Mouse (Mus musculus) olfactory bulb, adult 2 months (tissue): Measurements from ENCODE around the gene Myh7.

Experiments
- CTCF ChIP-seq: fragments of 200-500 bp; IDR thresholded peaks from 2 replicates; pipeline ENCODE4 v1.5.1; 2012; ENCODE audit warnings: low read depth, mild to moderate bottlenecking, low read length, moderate library complexity; ENCODE audit not compliant: insufficient read depth
- POLR2A ChIP-seq: fragments of 200-500 bp; IDR thresholded peaks from 2 replicates; pipeline ENCODE4 v1.6.1; 2012; ENCODE audit warnings: mild to moderate bottlenecking, low read depth, low read length, moderate library complexity; ENCODE audit not compliant: insufficient read depth

GRCm38 (mm10) chr14:55000814-55001213, 6.4 kb upstream of the Myh7 start:
- TF ChIP-seq CTCF (no peak), POLR2A (no peak)
